Mouse (Mus musculus) brain, embryonic 18.5 days (tissue): ENCODE results near the gene Cd68.
A peak's percentile ranks its signal among the peaks of the same experiment; 100 is the strongest.

Experiments used
- DNase-seq: peaks from one replicate; pipeline ENCODE4 v3.0.0-alpha.2; 2012; ENCODE audit warnings: low read depth, low spot score

Cd68 gene

GRCm38 (mm10) chr11:69695046-69695360, 29.1 kb upstream of the Cd68 start:
- no peak for DNase-seq

DNA sequence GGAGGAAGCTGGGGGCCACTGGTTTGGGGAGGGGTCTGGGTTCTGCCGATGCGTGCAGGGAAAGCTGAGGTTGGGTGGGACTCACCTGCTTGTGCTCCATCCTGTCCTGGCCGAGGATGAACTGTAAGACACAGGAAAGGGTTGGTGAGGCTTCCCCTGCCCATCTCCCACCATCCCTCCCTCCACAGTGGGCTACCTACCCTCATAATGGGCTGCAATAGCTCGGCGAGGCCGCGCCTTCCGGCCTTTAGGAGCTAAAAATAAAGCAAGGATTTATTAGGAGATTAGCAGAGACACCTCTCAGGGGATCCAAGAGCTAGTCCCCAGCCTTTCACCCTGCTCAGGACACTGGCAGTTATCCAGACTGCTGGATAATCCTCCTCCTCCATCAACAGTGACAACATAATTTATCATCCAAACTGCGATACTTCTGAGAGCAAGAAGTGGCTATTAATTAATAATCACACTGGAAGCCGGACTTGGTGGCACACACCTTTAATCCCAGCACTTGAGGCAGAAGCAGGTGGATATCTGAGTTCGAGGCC, 27.5 kb upstream of the Cd68 start:
- DNase-seq, result no peak

DNA sequence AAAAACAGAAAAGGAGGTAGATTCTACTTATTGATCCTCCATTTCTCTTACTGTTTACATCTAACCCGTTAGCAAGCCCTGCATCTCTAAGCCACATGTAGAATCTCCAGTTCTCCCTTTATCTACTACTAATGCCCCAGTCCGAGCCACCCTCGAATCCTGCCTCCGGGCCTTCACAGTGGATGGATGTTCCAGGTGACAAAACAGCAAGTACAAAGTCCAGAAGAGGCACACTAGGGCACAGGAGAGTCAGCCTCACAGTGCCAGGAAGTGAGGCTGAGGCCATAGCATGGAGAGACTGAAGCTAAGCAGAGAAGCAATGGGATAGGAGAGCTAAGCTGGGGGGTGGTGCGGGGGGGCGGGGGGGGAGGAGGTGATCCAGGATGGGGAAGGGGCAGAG, 26.9 kb upstream of the Cd68 start:
- DNase-seq, result no peak

DNA sequence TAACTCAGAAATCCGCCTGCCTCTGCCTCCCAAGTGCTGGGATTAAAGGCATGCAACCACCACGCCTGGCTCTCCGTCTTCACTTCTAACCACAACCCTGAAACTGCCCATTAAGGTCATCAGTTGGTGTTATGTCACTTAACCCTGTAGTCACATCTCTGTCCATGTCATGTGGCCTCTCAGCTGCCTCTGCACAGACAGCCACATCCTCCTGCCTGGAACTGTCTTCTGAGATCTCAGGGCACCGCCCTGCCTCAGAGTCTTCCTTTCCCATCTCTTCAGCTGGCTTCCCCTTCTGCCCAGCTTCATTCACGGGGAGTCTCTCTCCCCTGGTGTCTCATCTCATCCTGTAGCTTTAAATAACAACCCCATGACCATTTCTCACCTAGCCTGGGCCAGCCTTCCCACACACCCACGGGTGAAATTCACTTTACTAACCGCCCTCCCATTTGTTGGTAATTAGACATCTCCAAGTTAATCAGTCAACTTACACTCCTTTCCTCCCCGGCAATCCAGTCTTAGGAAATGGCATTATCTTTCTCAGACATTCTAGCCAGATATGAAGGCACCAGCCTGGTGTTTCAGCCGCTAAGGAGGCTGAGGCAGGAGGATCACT, 26.4 kb upstream of the Cd68 start:
- DNase-seq, result no peak

GRCm38 (mm10) chr11:69689891-69690290, 23.9 kb upstream of the Cd68 start:
- DNase-seq, result no peak

- no peak for DNase-seq
These were observed 21.1 kb upstream of the Cd68 start for GRCm38 (mm10) chr11:69687061-69687460.

DNA sequence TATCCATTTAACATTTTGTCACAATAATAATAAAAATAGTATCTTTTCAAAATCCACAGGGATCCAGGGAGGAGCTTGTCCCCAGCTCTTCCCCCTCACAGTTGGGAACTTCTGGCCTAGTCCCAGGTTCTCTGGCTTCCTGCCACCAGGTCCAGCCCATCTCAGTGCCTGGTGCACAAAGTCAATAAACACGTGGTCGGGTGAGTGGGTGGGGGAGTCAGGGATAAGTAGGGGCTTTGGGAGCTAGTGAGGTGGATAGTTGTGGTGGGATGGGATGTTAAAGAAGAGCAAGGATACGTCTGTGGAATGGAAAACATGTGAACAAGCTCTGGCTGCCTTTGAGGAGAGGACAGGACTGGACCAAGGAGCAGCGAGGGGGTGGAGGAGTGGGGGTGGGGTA, 20.4 kb upstream of the Cd68 start:
- DNase-seq, result no peak

DNA sequence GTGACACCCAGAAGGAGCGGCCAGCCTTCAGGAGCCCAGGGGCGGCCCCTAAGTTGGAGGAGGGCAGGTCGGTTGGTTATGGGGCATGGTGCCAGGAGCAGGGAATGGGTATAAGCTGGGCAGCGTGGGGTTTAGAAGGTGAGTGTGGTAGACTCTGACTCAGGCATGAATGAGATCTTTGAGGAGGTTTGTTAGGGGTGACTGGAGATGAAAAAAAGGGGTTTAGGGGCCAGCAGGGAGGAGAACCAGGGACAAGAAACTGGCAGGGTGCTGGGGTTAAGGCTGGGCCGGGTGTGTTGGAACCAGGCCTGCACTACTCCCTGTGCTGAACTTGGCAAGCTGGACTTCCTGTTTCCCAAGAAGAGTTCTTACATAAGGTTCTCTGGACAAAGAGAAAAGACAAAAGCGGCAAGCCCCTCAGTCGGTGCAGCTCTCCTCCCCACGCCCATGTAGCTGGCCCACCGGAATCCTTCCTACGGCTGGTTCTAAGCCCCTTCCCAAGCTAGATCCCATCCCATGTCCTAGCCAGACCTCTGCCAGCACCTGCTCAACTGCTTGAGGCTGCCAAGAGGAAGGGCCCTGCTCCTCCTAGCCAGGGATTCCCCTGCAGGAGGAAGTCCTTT, 19.7 kb upstream of the Cd68 start, which contains the start of gene Tnfsf13:
TSS of gene Tnfsf13 (minus strand) at position 259 of the 623 bp plus-strand sequence.
- no peak for DNase-seq

GRCm38 (mm10) chr11:69684936-69685335, 19.0 kb upstream of the Cd68 start:
- no peak for DNase-seq

GRCm38 (mm10) chr11:69684128-69684745, 18.3 kb upstream of the Cd68 start:
- DNase-seq, result no peak

DNA sequence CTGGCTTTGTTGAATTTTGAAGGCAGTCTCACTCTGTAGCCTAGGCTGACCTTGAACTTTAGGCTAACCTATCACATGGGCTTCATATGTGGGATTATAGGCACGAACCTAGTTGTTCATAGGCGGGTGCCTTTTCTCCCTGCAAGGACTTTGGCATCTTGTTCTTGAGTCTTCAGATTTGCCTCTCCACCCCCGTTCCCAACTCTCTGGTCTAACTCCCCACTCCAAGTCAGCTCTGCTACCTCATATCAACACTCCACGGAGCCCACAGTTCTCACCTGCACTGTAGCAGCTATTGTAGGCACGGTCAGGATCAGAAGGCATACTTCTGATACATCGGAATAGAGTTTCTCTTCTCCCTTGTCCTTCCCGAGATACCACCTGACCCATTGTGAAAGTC, 17.6 kb upstream of the Cd68 start:
- DNase-seq, result no peak

DNA sequence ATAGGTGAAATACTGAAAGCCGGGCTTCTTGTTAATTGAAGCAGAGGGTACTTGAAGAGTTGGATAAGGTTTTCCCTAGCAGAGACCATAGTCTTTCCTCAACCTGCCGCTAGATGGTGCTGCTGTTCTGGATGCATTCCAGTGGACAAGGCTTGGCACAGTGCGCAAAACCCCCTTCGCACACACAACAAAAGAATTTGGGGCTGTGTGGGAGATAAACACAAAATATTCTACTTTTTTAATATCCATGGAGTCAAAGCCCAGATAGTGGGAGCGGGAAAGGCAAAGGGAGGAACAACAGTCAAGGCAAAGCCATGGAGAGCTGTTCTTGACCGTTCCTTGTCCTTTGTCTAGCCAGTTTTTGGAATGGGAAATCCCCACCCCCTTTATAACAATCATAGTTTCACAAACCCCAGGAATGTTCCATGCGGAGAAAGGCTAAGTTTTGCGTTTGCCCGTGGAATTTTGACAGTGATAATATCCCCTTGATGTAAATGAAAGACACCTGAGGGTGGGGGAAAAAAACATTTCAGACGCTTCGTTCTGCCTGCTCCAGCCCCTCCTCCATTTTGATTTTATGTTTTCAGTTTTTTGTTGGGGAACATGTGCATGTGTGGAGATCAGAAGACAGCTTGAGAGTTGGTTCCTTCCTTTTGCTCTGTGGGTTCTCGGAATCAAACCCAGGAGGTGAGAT, 17.0 kb upstream of the Cd68 start:
- peak; percentile 77 for DNase-seq

GRCm38 (mm10) chr11:69682209-69682839, 16.4 kb upstream of the Cd68 start:
- no peak for DNase-seq

GRCm38 (mm10) chr11:69681314-69682208, 15.6 kb upstream of the Cd68 start, which contains the start of gene Senp3:
Gene Senp3 (minus strand): TSS chr11:69682084.
- DNase-seq, result peak; percentile 95

DNA sequence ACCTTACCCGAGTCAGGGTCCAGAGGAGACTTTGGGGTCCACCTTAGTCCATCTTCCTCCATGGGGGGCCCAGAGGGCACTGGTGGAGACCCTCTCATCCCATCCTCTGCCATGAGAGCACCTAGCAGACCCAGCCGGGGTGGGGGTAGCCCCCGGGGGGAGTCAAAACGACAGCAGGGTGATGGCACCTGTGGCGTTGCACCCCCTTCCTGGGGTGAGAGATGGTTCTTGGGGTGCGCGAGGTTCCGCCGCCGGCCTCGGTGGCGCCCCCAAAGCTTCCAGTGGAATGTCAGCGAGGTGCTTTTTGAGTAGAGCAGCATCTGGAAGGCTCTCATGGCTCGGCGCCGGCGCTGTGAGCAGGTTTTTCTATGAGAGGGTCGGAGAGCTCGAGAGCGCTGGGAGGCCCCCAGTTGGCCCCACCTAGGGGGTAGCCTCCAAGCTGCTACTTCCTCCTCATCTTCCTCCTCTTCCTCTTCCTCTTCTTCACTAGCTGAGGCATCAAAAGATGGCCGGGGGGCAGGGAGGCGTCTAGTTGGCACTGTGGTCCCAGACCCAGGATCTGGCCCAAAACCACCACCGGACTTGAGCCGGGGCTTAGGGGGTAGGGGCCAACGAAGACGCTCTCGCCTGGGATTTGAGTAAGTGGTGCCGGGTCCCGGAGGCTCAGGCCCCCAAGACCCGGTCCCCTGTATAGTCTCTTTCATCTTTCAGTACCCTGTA, 14.3 kb upstream of the Cd68 start:
- no peak for DNase-seq

- DNase-seq, result no peak
These were observed 13.2 kb upstream of the Cd68 start for GRCm38 (mm10) chr11:69679144-69679543.

DNA sequence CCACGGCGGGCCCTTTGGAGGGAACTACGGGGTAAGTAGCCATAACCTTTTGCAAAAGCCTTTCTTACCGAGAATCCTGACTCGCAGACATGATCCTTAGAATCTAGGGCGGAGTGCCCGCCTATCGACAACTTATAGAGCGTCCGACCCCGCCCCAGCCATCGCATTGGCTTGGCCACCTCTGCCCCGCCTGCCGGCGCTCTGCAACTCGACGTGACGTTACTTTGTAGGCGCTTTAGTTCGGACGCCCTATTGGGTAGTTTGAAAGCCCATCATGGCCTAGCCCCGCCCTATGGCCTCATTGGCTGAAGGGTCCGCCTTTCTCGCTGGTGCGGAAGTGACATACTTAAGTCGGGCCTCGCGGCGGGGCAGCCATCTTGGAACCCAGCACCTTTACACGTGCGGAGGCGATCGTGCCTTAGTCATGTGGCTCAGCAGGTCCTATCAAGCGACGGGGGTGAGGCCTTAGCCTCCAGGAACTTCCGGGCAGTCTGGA, 6.3 kb upstream of the Cd68 start, which contains the start of gene Eif4a1:
TSS of gene Eif4a1 (minus strand) at position 213 of the 496 bp plus-strand sequence.
- DNase-seq, result peak; percentile 100

- no peak for DNase-seq
These were observed 5.8 kb upstream of the Cd68 start for GRCm38 (mm10) chr11:69671726-69672124.

GRCm38 (mm10) chr11:69670786-69671725, 5.1 kb upstream of the Cd68 start:
- peak; percentile 93 for DNase-seq
